Mouse (Mus musculus): Measurements from ENCODE around the gene Patz1.

Patz1 gene

GRCm38 (mm10) chr11:3288521-3289301 lies at the start of gene Patz1:
Gene Patz1, plus strand, starts transcription at chr11:3288874.
- DNase-seq (ENCODE audit: low spot score in 2 of 2), result peak; percentile 49 to 62

- DNase-seq (ENCODE audit: low spot score in 2 of 2), result no peak
These were observed 46.3 kb upstream of the Patz1 start for GRCm38 (mm10) chr11:3242395-3242794.

GRCm38 (mm10) chr11:3243771-3244170 lies 44.9 kb upstream of the Patz1 start:
- no peak for DNase-seq (ENCODE audit: low spot score in 2 of 2)

GRCm38 (mm10) chr11:3247387-3247786 lies 41.3 kb upstream of the Patz1 start:
- DNase-seq (ENCODE audit: low spot score in 2 of 2), result no peak

- DNase-seq (ENCODE audit: low spot score in 2 of 2), result no peak
These were observed 29.1 kb upstream of the Patz1 start for GRCm38 (mm10) chr11:3259537-3259936.

GRCm38 (mm10) chr11:3265291-3266078 lies 23.2 kb upstream of the Patz1 start:
- no peak for DNase-seq (ENCODE audit: low spot score in 2 of 2)

GRCm38 (mm10) chr11:3266079-3266685 lies 22.5 kb upstream of the Patz1 start, which contains the start of gene Drg1:
Gene Drg1, minus strand, starts transcription at chr11:3266415.
- DNase-seq (ENCODE audit: low spot score in 2 of 2), result peak; percentile 91

- DNase-seq (ENCODE audit: low spot score in 2 of 2), result no peak
These were observed 21.5 kb upstream of the Patz1 start for GRCm38 (mm10) chr11:3267133-3267532.

GRCm38 (mm10) chr11:3269241-3269640 lies 19.4 kb upstream of the Patz1 start:
- DNase-seq (ENCODE audit: low spot score in 2 of 2), result no peak

GRCm38 (mm10) chr11:3278351-3278750 lies 10.3 kb upstream of the Patz1 start:
- no peak for DNase-seq (ENCODE audit: low spot score in 2 of 2)

- no peak for DNase-seq (ENCODE audit: low spot score in 2 of 2)
These were observed 8.9 kb upstream of the Patz1 start for GRCm38 (mm10) chr11:3279729-3280128.

- no peak for DNase-seq (ENCODE audit: low spot score in 2 of 2)
These were observed 5.8 kb upstream of the Patz1 start for GRCm38 (mm10) chr11:3282887-3283286.

- DNase-seq (ENCODE audit: low spot score in 2 of 2), result no peak
These were observed 5.0 kb upstream of the Patz1 start for GRCm38 (mm10) chr11:3283645-3284044.

GRCm38 (mm10) chr11:3285940-3286339 lies 2.7 kb upstream of the Patz1 start:
- DNase-seq (ENCODE audit: low spot score in 2 of 2), result no peak

GRCm38 (mm10) chr11:3287131-3287530 lies 1.5 kb upstream of the Patz1 start:
- no peak for DNase-seq (ENCODE audit: low spot score in 2 of 2)

GRCm38 (mm10) chr11:3287921-3288320 lies 753 bp upstream of the Patz1 start:
- no peak for DNase-seq (ENCODE audit: low spot score in 2 of 2)

GRCm38 (mm10) chr11:3289302-3289802 lies 678 bp downstream of the Patz1 start:
- peak; percentile 56 to 68 for DNase-seq (ENCODE audit: low spot score in 2 of 2)

GRCm38 (mm10) chr11:3289803-3290639 lies 1.3 kb downstream of the Patz1 start:
- peak; percentile 76 to 84 for DNase-seq (ENCODE audit: low spot score in 2 of 2)

GRCm38 (mm10) chr11:3290640-3291310 lies 2.1 kb downstream of the Patz1 start:
- DNase-seq (ENCODE audit: low spot score in 2 of 2), result peak; percentile 65 to 70

- DNase-seq (ENCODE audit: low spot score in 2 of 2), result peak in 1 of 2 experiments; percentile 39
These were observed 2.8 kb downstream of the Patz1 start for GRCm38 (mm10) chr11:3291311-3292061.
